Mouse (Mus musculus): ENCODE results near the gene Timm23. TPM values are rescaled to one million over a fixed set of nuclear protein-coding genes. Genes with fewer than 3 reads are reported as not detected.
"Not testable (repeated sequence)": the region's sequence is repeated elsewhere in the genome, so short reads cannot be mapped to it uniquely, and the experiment has no call there.

Timm23 gene
- 83.6 and 93.2 TPM in 2 replicates for polyA plus RNA-seq (2012; rRNA removed)

- TF ChIP-seq CTCF (IDR thresholded peaks at IDR 0.05; ENCODE audit: insufficient read depth, low read length) (no peak), POLR2A (IDR thresholded peaks at IDR 0.05; ENCODE audit: borderline replicate concordance, extremely low read depth, low read depth, low read length) (0 out of 2 replicates have a peak, but pooled peaks have one; percentile 46)
- H3K4me1 ChIP-seq (ENCODE audit: control insufficient read depth, insufficient read depth, low read length), result peaks cover 11% of the 10 kb centered on the region
- DNase-seq, result peak; percentile 81
- WGBS, result under 1% methylated on average over 77 of the region's 77 CpGs
- H3K4me3 ChIP-seq (replicated peaks; ENCODE audit: extremely low read depth, low read depth, low read length), result peak within 1 kb of the TSS; percentile 99
Measured at GRCm38 (mm10) chr14:32201791-32202451, at the start of gene Timm23, which contains the start of gene Parg. Timm23 (minus strand) TSS chr14:32201898. Parg (plus strand) TSS chr14:32201949.

- Histone ChIP-seq H3K4me3 (replicated peaks; ENCODE audit: extremely low read depth, low read depth, low read length) (no peak overlapping the region), H3K4me1 (ENCODE audit: control insufficient read depth, insufficient read depth, low read length) (no peaks in the 10 kb centered on the region)
- TF ChIP-seq CTCF (IDR thresholded peaks at IDR 0.05; ENCODE audit: insufficient read depth, low read length) (no peak), POLR2A (IDR thresholded peaks at IDR 0.05; ENCODE audit: borderline replicate concordance, extremely low read depth, low read depth, low read length) (no peak)
- no peak for DNase-seq
- 86% methylated on average over 6 of the region's 6 CpGs for WGBS
Measured at GRCm38 (mm10) chr14:32249616-32250015, 47.9 kb upstream of the Timm23 start.

DNA sequence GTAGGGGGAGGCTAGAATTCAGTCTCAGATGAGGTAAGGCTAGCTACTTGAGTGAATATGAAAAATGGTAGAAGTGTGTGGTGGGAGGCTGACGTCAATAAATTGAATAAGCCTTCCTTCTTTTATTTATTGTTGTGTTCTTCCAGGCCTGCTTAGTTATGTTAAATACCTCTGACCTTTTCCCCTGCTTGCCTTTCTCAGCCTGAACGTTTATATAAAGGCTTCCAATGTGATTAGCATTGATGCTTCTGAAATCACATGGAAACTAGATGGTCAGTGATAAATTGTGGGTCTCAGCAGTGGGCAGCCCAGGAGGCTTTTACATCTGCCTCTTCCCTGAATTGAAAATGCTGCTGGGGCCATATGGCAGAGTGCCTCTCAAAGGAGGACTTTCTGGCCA lies 44.3 kb upstream of the Timm23 start:
- 44% methylated on average over 2 of the region's 2 CpGs for WGBS
- no peak overlapping the region for H3K4me3 ChIP-seq (replicated peaks; ENCODE audit: extremely low read depth, low read depth, low read length)
- H3K4me1 ChIP-seq (ENCODE audit: control insufficient read depth, insufficient read depth, low read length), result no peaks in the 10 kb centered on the region
- no peak for DNase-seq
- TF ChIP-seq CTCF (IDR thresholded peaks at IDR 0.05; ENCODE audit: insufficient read depth, low read length) (no peak), POLR2A (IDR thresholded peaks at IDR 0.05; ENCODE audit: borderline replicate concordance, extremely low read depth, low read depth, low read length) (no peak)

DNA sequence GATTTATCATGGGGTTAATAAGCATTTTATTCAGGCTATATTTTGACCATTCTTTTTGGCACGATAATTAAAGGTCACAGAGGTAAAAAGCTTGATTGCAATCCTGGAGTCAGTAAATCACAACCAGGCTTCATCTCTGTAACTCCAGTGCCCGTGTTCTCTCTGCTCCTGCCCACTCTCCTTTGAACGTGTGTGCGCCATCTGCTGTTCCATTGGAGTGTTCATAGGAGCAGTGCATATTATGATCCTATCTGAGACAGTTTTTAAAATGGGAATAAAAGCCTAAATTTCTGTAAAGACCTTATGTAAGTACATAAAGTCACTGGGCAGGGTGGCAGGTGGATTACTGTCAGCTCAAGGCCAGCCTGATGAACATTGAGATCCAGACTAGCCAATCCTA lies 40.7 kb upstream of the Timm23 start:
- no peak for DNase-seq
- TF ChIP-seq POLR2A (IDR thresholded peaks at IDR 0.05; ENCODE audit: borderline replicate concordance, extremely low read depth, low read depth, low read length) (no peak), CTCF (IDR thresholded peaks at IDR 0.05; ENCODE audit: insufficient read depth, low read length) (no peak)
- WGBS, result 80% methylated on average over 4 of the region's 4 CpGs
- Histone ChIP-seq H3K4me1 (ENCODE audit: control insufficient read depth, insufficient read depth, low read length) (no peaks in the 10 kb centered on the region; the same call in 1 of the 2 replicates), H3K4me3 (replicated peaks; ENCODE audit: extremely low read depth, low read depth, low read length) (no peak overlapping the region)

DNA sequence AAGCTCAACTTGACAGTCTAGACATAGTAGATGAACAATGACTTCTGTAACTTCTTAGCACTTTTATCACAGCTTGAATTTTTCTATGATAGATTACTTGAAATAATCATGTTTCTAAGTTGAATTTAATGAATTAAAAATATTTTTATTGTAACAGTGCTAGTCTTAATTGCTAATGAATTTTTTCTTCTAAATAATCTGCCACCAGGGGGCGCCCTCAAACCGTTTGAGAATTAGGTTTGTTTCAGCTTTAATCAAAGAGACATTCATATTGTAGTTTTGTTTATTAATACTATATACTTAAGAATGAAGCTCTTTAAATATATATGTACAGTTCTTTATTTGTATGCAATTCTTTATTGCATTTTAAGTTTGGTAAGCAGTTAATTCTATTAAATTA lies 27.3 kb upstream of the Timm23 start:
- Histone ChIP-seq H3K4me1 (ENCODE audit: control insufficient read depth, insufficient read depth, low read length) (no peaks in the 10 kb centered on the region), H3K4me3 (replicated peaks; ENCODE audit: extremely low read depth, low read depth, low read length) (no peak overlapping the region)
- WGBS, result 0% methylated on average over 2 of the region's 2 CpGs
- TF ChIP-seq POLR2A (IDR thresholded peaks at IDR 0.05; ENCODE audit: borderline replicate concordance, extremely low read depth, low read depth, low read length) (no peak), CTCF (IDR thresholded peaks at IDR 0.05; ENCODE audit: insufficient read depth, low read length) (no peak)
- peak; percentile 35 for DNase-seq

DNA sequence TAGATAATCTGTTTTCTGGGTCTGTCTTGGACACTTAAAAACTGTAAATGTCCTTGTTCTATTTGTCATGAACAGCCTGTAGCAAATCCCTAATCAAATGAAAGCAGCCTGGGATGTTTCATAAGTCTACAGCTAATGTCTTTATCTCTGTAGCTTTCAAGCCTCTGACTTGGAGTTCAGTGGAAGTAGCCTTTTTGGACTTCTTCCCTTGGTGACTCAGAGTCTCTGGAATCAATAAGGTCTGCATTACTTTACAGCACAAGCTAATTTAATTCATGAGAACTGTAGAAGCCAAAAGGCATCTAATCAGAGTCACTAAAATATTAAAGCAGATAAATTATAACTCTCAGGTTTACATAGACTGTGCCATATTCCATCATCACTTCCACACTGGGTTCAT lies 24.9 kb upstream of the Timm23 start:
- Histone ChIP-seq H3K4me3 (replicated peaks; ENCODE audit: extremely low read depth, low read depth, low read length) (no peak overlapping the region), H3K4me1 (ENCODE audit: control insufficient read depth, insufficient read depth, low read length) (no peaks in the 10 kb centered on the region)
- no peak for TF ChIP-seq POLR2A (IDR thresholded peaks at IDR 0.05; ENCODE audit: borderline replicate concordance, extremely low read depth, low read depth, low read length)
- no peak for TF ChIP-seq CTCF (IDR thresholded peaks at IDR 0.05; ENCODE audit: insufficient read depth, low read length)
- no peak for DNase-seq

DNA sequence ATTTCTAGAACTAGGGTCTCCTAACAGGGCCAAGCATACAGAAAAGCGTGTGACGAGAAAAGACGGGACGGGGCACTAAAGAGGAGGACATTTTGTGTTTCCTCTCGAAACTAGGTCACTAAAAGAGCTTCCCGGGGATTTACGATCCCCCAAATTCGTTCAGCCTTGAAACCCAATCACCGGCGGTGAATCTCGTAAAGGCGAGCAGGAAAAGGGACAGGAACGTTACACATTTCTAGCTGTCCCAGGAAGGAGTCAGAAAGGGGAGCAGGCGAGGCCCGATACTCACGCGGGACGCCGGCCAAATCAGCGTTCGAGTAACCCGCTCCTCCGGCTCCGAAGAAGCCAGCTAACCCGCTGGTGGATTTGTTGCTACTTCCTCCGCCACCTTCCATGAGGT lies 344 bp downstream of the Timm23 start:
- Histone ChIP-seq H3K4me3 (replicated peaks; ENCODE audit: extremely low read depth, low read depth, low read length) (peak overlapping the region; percentile 98), H3K4me1 (ENCODE audit: control insufficient read depth, insufficient read depth, low read length) (peaks cover 11% of the 10 kb centered on the region)
- WGBS, result under 1% methylated on average over 26 of the region's 26 CpGs
- DNase-seq, result no peak
- no peak for TF ChIP-seq POLR2A (IDR thresholded peaks at IDR 0.05; ENCODE audit: borderline replicate concordance, extremely low read depth, low read depth, low read length)

- not testable (repeated sequence) for H3K4me3 ChIP-seq (replicated peaks; ENCODE audit: extremely low read depth, low read depth, low read length); H3K4me1 ChIP-seq (ENCODE audit: control insufficient read depth, insufficient read depth, low read length)
- 77% methylated on average over 5 of the region's 5 CpGs for WGBS
Measured at GRCm38 (mm10) chr14:32193557-32193956, 8.1 kb downstream of the Timm23 start.

GRCm38 (mm10) chr14:32192437-32192836 lies 9.3 kb downstream of the Timm23 start:
- H3K4me3 ChIP-seq (replicated peaks; ENCODE audit: extremely low read depth, low read depth, low read length), result no peak overlapping the region
- TF ChIP-seq POLR2A (IDR thresholded peaks at IDR 0.05; ENCODE audit: borderline replicate concordance, extremely low read depth, low read depth, low read length), result no peak
- peak; percentile 86 for TF ChIP-seq CTCF (IDR thresholded peaks at IDR 0.05; ENCODE audit: insufficient read depth, low read length)
- no peaks in the 10 kb centered on the region for H3K4me1 ChIP-seq (ENCODE audit: control insufficient read depth, insufficient read depth, low read length)
- DNase-seq, result peak; percentile 46
- WGBS, result 30% methylated on average over 3 of the region's 3 CpGs

More at GRCm38 (mm10) chr14:32193557-32193956, 8.1 kb downstream of the Timm23 start:
- not testable (repeated sequence) for DNase-seq

- DNase-seq, result no peak
- Histone ChIP-seq H3K4me3 (replicated peaks; ENCODE audit: extremely low read depth, low read depth, low read length) (no peak overlapping the region), H3K4me1 (ENCODE audit: control insufficient read depth, insufficient read depth, low read length) (no peaks in the 10 kb centered on the region)
- WGBS, result 88% methylated on average over 5 of the region's 5 CpGs
- TF ChIP-seq CTCF (IDR thresholded peaks at IDR 0.05; ENCODE audit: insufficient read depth, low read length) (no peak), POLR2A (IDR thresholded peaks at IDR 0.05; ENCODE audit: borderline replicate concordance, extremely low read depth, low read depth, low read length) (no peak)
Measured at GRCm38 (mm10) chr14:32191926-32192325, 9.8 kb downstream of the Timm23 start.
